Mouse (Mus musculus) thymus, adult 2 months (tissue): ENCODE data around the gene Tmem88b. TPM values are rescaled to one million over a fixed set of nuclear protein-coding genes. Genes with fewer than 3 reads are reported as not detected.
A peak's percentile ranks its signal among the peaks of the same experiment; 100 is the strongest.

Source experiments
- DNase-seq: peaks from one replicate; pipeline ENCODE4 v3.0.0; 2021
- H3K27ac ChIP-seq: fragments of 200-500 bp; 2 replicates; pipeline ENCODE4 v1.5.1; 2012; ENCODE audit warnings: low read length, control low read depth; ENCODE audit not compliant: control insufficient read depth, insufficient read depth
- H3K27me3 ChIP-seq: fragments of 200-500 bp; 2 replicates; pipeline ENCODE4 v1.6.1; 2012; ENCODE audit warnings: mild to moderate bottlenecking, low read length, moderate library complexity, mixed read lengths; ENCODE audit not compliant: control insufficient read depth, insufficient read depth
- H3K36me3 ChIP-seq: fragments of 200-500 bp; 2 replicates; pipeline ENCODE4 v1.6.1; 2012; ENCODE audit warnings: mild to moderate bottlenecking, low read length, moderate library complexity; ENCODE audit not compliant: control insufficient read depth, insufficient read depth
- H3K4me1 ChIP-seq: fragments of 200-500 bp; replicated peaks from 2 replicates; pipeline ENCODE4 v1.6.1; 2012; ENCODE audit warnings: low read length; ENCODE audit not compliant: control insufficient read depth, insufficient read depth
- H3K4me3 ChIP-seq: fragments of 200-500 bp; 2 replicates; pipeline ENCODE4 v1.5.1; 2012; ENCODE audit warnings: mild to moderate bottlenecking, low read length, control low read depth, moderate library complexity; ENCODE audit not compliant: control insufficient read depth, insufficient read depth
- CTCF ChIP-seq: fragments of 200-500 bp; IDR thresholded peaks from 2 replicates; pipeline ENCODE4 v1.5.1; 2012; ENCODE audit warnings: mild to moderate bottlenecking, control low read depth, low read length, moderate library complexity, borderline replicate concordance; ENCODE audit not compliant: control insufficient read depth, poor library complexity, insufficient read depth; ENCODE audit errors: extremely low read depth
- POLR2A ChIP-seq: fragments of 200-500 bp; IDR thresholded peaks from 2 replicates; pipeline ENCODE4 v1.6.1; 2012; ENCODE audit warnings: mild to moderate bottlenecking, low read length, control low read depth, moderate library complexity; ENCODE audit not compliant: control insufficient read depth, poor library complexity, insufficient read depth; ENCODE audit errors: extremely low read depth
- whole genome bisulfite sequencing: fragments of 180-500 bp; shearing (Covaris S2); methylation state at CpG from one replicate; pipeline ENCODE4 v1.1.7; 2018; 5-methylcytosine and 5-hydroxymethylcytosine counted together
- polyA plus RNA-seq: library from polyadenylated mRNA; depleted of rRNA; stranded (reverse); fragments of >200 nt; gene quantifications from 2 replicates; pipeline ENCODE4 v1.2.3, GENCODE M21; 2012

Tmem88b gene
- polyA plus RNA-seq, 1 experiment, result 0.58 TPM

- Histone ChIP-seq H3K4me3 (no peak overlapping the region), H3K4me1 (peaks cover 4% of the 10 kb centered on the region), H3K27me3 (no peaks in the 10 kb centered on the region), H3K36me3 (peaks cover 36% of the 10 kb centered on the region), H3K27ac (no peak overlapping the region)
- TF ChIP-seq POLR2A (no peak), CTCF (no peak)
- 99% methylated on average over 3 of the region's 3 CpGs for WGBS
- DNase-seq, result no peak
Observed at GRCm38 (mm10) chr4:155807841-155808240, 22.2 kb upstream of the Tmem88b start.

DNA sequence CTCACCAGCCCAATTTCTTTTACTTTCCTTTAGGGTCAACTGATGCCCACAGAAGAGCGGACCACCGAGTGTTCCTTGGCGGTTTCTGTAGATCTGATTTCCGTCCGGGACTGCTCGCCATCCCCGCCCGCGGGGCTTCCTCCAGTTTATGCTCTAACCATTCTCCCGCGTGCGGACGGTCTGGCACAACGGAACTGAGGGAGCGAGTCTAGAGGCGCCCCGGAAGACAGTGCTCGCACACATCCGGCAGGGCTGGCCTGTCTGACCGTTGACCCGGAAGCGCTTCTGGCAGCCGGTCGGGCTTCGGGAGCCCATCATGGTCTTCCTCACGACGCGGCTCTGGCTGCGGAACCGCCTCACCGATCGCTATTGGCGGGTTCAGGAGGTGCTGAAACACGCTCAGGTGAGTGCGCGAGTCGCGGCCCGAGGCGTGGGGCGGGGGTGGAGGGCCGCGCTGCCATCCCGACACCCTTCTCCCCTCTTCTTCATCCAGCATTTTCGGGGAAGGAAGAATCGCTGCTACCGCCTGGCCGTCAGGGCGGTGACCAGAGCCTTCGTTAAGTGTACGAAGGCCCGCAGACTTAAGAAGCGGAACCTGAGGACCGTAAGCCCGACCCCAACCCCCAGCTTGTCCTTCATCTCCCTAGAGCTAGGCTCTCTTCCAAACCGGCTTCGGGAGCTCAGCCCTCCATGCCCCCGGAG is 17.8 kb upstream of the Tmem88b start:
- Histone ChIP-seq H3K4me1 (peaks cover 7% of the 10 kb centered on the region), H3K27ac (no peak overlapping the region), H3K27me3 (no peaks in the 10 kb centered on the region), H3K4me3 (peak overlapping the region; percentile 69), H3K36me3 (peaks cover 15% of the 10 kb centered on the region)
- peak; percentile 97 for DNase-seq
- TF ChIP-seq POLR2A (peak; percentile 78), CTCF (0 out of 2 replicates have a peak, but pooled peaks have one; percentile 26)
- under 1% methylated on average over 58 of the region's 58 CpGs for WGBS

DNA sequence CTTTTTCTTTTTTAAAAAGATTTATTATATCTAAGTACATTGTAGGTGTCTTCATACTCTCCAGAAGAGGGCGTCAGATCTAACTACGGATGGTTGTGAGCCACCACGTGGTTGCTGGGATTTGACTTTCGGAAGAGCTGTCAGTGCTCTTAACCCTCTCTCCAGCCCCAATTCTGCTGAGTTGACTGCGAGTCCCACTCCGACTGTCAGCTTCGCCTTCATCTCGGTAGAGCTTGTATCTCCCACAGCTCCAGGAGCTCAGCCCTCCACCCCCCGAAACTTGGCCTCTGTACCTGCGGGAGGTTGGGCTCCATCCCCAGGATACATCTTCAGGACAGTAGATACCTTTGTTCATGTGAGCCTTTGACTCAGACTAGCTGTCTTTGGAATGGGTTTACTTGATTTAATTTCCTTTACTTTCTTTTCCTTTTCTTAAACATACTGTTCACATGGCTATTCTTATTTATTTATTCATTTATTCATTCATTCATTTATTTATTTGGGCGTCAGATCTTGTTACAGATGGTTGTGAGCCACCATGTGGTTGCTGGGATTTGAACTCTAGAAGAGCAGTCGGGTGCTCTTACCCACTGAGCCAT is 17.2 kb upstream of the Tmem88b start, which contains the start of gene Mrpl20:
TSS of gene Mrpl20 (plus strand) at position 138 of the 599 bp plus-strand sequence.
- no peaks in the 10 kb centered on the region for H3K27me3 ChIP-seq
- H3K27ac ChIP-seq, result no peak within 1 kb of the TSS
- WGBS, result 11% methylated on average over 12 of the region's 12 CpGs
- peak within 1 kb of the TSS; percentile 69 for H3K4me3 ChIP-seq
- TF ChIP-seq POLR2A (no peak), CTCF (no peak)
- H3K36me3 ChIP-seq, result peaks cover 9% of the 10 kb centered on the region
- DNase-seq, result no peak
- peaks cover 7% of the 10 kb centered on the region for H3K4me1 ChIP-seq

DNA sequence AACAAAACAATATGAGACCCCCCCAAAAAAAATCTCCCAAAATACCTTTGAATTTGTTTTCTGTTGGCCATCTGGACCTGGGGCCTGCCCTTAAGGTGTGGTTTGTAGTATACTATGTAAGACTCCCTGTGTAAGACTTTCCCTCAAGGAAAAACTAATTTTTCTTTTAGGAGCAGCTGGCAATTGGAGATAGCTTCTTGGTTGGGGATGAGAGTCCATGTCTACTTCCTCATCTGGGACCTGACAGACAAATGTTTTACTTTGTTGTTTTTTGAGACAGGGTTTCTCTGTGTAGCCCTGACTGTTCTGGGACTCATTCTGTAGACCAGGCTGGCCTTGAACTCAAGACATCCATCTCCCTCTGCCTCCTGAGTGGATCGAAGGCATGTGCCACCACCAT is 16.4 kb upstream of the Tmem88b start:
- DNase-seq, result no peak
- Histone ChIP-seq H3K36me3 (peaks cover 4% of the 10 kb centered on the region), H3K4me3 (no peak overlapping the region), H3K27ac (no peak overlapping the region), H3K4me1 (peaks cover 7% of the 10 kb centered on the region), H3K27me3 (no peaks in the 10 kb centered on the region)
- WGBS, result 96% methylated on average over 1 of the region's 1 CpGs
- TF ChIP-seq POLR2A, result no peak
- no peak for TF ChIP-seq CTCF

GRCm38 (mm10) chr4:155793730-155794129 is 8.1 kb upstream of the Tmem88b start:
- TF ChIP-seq CTCF (no peak), POLR2A (no peak)
- 80% methylated on average over 2 of the region's 2 CpGs for WGBS
- no peaks in the 10 kb centered on the region for H3K36me3 ChIP-seq

GRCm38 (mm10) chr4:155791240-155791933 is 5.7 kb upstream of the Tmem88b start:
- no peaks in the 10 kb centered on the region for H3K27me3 ChIP-seq
- no peak overlapping the region for H3K4me3 ChIP-seq
- TF ChIP-seq CTCF, result no peak
- TF ChIP-seq POLR2A, result no peak
- 87% methylated on average over 24 of the region's 24 CpGs for WGBS
- no peaks in the 10 kb centered on the region for H3K36me3 ChIP-seq
- DNase-seq, result no peak
- no peaks in the 10 kb centered on the region for H3K4me1 ChIP-seq
- H3K27ac ChIP-seq, result no peak overlapping the region

More at GRCm38 (mm10) chr4:155793730-155794129, 8.1 kb upstream of the Tmem88b start:
- Histone ChIP-seq H3K27ac (no peak overlapping the region), H3K4me3 (no peak overlapping the region), H3K4me1 (no peaks in the 10 kb centered on the region), H3K27me3 (no peaks in the 10 kb centered on the region)
- DNase-seq, result no peak
